Mouse (Mus musculus) spleen, postnatal 36 days (tissue): Measurements from ENCODE around the gene Hamp2.
A peak's percentile ranks its signal among the peaks of the same experiment; 100 is the strongest.
"Not testable (repeated sequence)": the region's sequence is repeated elsewhere in the genome, so short reads cannot be mapped to it uniquely, and the experiment has no call there.

Source experiments
- DNase-seq, 2 experiments: peaks; one replicate each; pipeline ENCODE4 v3.0.0; 2022; ENCODE audit warnings: low spot score in 2 of 2, mixed read lengths in 1 of 2

The Hamp2 gene

DNA sequence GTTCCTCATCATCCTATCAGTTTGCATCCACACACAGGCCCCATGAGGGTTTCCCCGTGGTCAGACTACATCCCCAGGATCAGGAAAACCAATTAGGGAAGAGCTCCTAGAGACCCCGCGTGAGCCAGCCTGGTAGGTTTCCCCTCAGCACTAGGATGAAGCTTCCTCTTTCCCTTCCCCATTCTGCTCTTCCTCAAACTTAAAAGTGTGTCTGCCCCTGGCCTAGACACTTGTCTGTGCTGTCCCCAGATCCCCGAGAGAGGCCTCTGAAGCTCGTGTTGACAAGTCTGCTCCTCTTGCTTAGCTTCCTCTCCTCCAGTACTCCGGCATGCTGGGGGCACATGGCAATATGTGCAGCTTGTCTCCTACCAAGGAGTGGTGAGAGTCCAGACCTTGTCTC is 29.0 kb upstream of the Hamp2 start:
- peak; percentile 51 to 62 for DNase-seq

DNA sequence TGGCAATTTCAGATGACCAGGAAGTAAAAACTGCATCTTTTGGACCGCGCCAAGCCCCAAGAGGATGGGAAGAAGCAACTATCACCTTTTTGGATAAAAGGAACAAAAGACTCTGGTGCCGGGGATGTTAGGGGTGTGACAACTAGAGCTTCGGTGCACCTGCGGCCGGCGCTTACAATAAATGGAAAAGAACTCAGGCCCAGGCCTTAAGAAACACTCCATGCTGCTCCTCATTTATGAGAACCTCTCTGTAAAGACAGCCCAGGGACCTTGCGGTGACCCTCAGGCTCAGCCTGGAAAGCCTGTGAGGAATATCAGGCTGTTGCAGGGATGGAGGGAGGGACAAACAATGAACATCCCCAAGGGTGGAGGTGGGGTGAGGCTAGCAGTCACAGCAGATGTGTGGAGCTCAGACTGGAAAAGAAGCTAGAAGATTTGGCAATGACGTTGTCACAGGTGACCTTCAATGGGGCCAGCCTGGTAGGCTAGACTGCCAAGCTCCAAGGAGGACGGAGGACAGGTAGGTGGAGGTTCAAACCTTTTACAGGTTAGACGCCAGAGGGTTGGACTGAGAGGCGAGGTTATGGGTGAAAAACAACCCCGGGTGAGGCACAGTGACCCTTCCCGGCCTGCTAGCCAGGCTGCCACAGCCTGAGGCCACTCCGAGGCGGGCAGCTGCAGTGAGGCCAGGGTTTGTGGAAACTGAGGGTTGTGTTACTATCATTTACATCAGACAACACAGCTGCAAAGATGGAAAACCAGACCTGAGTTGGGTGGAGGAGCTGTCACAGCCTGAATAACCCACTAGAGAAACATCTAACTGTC is 28.2 kb upstream of the Hamp2 start:
- no peak for DNase-seq

DNA sequence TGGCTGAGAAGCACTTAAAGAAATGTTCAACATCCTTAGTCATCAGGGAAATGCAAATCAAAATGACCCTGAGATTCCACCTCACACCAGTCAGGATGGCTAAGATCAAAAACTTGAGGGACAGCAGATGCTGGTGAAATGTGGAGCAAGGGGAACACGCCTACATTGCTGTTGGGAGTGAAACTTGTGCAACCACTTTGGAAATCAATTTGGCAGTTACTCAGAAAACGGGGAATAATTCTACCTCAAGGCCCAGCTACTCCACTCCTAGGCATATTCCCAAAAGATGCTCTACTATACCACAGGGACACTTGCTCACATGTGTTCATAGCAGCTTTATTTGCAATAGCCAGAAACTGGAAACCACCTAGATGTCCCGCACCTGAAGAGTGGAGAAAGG is 25.4 kb upstream of the Hamp2 start:
- DNase-seq, result not testable (repeated sequence)

DNA sequence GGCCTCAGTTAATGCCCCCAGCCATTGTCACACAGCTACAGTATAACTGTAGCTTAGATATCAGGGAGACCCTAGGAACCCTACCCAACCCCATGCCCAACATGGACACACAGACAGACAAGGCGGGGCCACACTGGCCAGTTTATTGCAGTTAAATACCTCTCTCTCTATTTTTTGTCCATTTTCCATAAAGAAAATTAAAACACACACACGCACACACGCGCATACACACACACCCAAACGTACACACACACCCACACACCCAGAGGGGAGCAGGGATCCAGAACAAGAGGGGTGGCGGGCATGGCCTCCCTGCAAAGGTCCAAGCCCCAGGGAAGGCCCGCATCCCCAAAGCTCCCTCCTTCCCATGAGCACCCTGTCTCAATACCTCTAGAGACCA is 21.4 kb upstream of the Hamp2 start:
- no peak for DNase-seq

DNA sequence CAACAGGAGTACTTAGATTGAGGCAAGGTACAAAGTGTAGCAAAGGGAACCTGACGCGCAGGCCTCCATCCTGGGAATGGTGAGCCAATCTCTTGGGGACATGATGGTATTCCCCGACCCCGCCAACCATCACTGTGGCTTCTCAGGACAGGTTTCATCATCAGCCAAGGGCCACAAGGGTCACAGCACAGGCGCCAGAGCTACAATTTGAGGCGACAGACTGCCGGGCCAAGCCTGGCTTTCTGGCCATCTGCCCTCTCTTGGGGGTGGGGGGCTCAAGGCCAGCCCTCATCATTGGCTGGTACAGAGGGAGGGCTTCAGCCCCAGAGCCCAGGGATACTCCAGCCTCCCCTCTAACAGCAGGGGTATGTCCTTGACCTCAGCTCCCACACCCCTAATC is 21.0 kb upstream of the Hamp2 start:
- not testable (repeated sequence) for DNase-seq

DNA sequence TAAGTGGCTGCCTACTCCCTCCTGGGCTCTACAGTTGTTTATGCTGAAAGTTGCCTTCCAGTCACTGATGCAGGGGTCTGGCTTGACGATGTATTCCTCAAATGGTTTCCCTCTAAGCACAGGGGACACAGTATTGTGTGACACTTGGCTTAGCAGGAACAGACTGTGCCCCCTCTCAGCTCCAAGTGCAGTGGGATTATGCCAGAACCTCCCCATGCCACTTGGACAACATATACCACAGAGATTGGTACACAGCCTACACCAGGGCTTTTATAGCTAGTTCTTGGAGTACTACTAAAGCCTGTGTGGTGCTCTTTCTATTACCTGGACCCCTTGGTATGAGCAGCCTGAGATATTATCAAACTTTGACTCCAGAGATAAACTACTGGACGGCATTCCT is 20.2 kb upstream of the Hamp2 start:
- not testable (repeated sequence) for DNase-seq

DNA sequence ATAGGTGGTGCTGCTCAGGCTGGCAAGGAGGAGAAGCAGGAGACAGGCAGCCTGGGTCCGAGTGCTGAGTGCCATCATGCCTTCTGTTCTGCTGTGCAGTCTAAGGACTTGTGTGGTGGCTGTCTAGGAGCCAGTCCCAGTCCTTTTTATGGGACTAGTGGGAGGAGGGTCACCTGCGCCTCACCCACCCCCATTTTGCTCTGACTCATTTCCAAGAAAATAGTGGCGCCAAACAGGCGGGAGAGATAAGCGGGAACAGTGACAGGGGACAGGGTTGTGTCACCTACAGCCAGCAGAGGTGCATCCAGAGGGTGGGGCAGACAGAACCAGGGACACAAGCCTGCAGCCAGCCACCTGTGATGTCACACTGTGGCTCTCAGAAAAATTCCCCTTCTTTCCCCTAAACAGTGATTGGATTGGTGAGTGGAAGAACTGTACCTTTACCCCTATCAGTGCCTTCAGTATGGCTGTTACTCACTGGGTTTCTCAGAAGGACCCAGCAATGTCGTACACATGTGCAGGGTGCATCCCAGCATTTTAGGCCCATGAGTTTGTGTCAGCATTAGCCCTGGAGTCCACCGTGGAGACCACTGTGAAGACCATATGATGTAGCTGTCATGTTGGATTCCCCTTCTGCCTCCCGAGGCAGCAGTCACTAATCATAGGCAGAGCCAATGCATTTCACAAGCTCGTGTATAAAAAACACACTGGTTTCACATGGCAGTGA is 19.6 kb upstream of the Hamp2 start, which contains the start of gene Hamp:
TSS of gene Hamp (minus strand) at position 124 of the 727 bp plus-strand sequence.
- no peak for DNase-seq

DNA sequence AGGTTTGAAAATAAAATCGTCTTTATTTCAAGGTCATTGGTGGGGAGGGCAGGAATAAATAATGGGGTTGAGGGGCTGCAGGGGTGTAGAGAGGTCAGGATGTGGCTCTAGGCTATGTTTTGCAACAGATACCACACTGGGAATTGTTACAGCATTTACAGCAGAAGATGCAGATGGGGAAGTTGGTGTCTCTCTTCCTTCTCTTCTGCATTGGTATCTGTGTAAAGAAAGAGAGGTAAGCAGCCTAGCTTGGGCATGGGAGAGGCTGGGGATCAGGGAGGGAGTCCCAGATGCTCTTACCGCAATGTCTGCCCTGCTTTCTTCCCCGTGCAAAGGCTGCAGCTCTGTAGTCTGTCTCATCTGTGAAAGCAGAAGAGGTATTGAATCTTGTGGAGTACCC is 17.9 kb upstream of the Hamp2 start:
- DNase-seq, result not testable (repeated sequence)

DNA sequence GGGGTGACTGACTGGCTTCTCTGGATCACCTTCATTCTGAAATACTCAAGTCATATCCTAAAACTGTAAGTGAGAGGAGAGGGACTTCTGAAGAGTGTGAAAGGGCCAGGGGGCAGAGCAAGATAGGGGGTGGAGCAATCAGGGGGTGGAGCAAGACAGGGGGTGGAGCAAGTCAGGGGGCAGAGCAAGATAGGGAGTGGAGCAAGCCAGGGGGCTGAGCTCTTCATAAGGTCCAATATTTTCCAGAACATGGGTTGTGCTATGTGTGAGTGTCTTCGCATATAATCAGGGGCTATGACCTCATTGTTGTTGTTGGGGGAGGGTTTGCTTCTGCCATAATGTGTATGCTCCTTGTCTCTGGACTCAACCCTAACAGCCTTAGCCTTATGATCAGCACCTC is 15.6 kb upstream of the Hamp2 start:
- not testable (repeated sequence) for DNase-seq

DNA sequence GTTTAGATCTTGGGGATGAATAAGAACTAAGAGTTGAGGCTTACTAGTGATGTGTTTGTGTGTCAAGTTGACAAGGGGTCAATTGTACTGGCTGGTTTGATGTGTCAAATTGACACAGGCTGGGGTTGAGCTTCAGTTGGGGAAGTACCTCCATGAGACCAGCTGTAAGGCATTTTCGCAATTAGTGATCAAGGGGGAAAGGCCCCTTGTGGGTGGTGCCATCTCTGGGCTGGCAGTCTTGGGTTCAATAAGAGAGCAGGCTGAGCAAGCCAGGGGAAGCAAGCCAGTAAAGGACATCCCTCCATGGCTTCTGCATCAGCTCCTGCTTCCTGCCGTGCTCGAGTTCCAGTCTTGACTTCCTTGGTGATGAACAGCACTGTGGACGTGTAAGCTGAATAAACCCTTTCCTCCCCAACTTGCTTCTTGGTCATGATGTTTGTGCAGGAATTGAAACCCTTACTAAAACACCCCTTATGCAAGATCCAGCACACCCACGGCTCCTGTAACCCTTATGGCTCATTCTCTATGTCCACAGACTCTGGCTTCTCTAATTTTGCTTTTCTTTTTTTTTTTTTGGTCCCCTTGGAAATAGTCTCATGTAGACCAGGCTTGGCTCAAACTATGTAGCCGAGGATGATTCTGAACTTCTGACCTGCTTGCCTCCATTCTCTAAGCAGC is 11.1 kb upstream of the Hamp2 start:
- not testable (repeated sequence) for DNase-seq

DNA sequence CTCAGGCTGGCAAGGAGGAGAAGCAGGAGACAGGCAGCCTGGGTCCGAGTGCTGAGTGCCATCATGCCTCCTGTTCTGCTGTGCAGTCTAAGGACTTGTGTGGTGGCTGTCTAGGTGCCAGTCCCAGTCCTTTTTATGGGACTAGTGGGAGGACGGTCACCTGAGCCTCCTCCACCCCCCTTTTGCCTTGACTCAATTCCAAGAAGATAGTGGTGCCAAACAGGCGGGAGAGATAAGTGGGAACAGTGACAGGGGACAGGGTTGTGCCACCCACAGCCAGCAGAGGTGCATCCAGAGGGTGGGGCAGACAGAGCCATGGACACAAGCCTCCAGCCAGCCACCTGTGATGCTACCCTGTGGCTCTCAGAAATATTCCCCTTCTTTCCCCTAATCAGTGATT is 410 bp downstream of the Hamp2 start:
- no peak for DNase-seq

DNA sequence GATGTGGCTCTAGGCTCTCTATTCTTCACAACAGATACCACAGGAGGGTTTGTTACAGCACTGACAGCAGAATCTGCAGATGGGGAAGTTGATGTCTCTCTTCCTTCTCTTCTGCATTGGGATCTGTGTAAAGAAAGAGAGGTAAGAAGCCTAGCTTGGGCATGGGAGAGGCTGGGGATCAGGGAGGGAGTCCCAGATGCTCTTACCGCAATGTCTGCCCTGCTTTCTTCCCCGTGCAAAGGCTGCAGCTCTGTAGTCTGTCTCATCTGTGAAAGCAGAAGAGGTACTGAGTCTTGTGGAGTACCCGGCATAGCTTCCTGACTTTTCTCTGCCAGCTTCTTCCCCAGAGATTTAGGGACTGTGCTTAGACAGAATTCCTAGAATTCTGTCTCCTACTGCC is 2.0 kb downstream of the Hamp2 start:
- not testable (repeated sequence) for DNase-seq

DNA sequence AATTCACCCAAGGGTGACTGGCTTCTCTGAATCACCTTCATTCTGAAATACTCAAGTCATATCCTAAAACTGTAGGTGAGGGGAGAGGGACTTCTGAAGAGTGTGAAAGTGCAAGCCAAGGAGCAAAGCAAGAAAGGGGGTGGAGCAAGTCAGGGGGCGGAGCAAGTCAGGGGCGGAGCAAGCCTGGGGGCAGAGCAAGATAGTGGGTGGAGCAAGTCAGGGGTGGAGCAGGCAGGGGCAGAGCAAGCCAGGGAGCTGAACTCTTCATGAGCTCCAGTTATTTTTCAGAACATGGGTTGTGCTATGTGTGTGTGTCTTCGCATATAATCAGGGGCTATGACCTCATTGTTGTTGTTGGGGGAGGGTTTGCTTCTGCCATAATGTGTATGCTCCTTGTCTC is 4.3 kb downstream of the Hamp2 start:
- DNase-seq, result no peak

DNA sequence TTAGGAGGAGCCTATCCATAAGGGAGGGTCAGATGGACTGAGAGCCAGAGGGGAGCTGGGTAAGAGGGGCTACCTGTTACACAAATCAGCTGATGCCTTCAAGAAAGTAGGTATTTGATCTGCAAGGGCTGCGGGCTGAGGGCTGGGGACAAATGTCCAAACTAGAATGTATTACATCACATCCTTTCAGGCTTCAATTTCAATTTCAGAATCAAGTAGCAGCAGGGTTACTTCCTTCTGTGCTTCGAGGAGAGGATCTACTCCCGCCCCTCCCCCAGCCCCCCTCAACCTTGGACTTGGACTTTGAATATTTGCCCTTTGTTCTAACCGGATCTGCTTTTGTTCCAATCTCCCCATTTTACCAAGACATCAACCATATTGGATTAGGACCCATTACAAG is 7.3 kb downstream of the Hamp2 start:
- no peak for DNase-seq

DNA sequence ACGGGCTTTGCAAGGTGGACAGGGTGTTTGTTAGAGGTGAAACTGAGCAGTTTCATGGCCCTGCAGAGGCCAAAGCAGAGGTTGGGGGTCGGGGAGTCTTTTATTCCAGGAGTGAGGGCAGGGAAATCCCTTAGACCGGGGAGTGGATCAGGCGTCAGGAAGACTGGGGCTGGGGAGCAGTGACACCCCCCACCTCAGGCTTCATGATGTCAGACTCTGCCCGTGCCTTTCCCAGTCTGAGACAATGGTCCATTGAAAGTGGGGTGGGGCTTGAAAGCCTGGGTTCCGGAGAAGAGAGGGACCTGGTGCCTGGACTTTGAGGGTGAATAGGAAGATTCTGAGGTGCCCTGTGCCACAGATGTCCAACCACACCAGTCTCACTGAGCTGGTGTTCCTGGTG is 7.8 kb downstream of the Hamp2 start:
- DNase-seq, result no peak

DNA sequence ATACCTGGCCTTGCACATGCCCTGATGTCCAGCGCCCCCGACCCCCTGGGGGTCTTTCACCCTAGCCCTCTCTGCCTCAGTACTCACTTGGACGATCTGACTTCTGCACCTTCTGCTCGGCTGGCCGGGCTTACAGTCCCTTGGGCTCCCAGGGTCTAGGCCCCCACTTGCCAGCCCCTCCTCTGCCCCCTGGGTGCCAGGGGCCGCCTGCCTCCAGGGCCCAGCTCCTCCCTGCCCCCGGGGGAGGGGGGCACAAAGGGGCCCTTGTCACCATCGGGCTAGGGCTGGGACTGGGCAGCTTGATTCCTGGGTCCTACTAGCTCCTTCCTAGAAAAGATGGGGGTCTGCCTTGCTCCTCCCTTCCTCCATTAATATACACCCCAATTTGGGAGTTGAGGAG is 9.7 kb downstream of the Hamp2 start, which contains the start of gene Mag:
TSS of gene Mag (minus strand) at position 142 of the 400 bp plus-strand sequence.
- DNase-seq, result no peak

DNA sequence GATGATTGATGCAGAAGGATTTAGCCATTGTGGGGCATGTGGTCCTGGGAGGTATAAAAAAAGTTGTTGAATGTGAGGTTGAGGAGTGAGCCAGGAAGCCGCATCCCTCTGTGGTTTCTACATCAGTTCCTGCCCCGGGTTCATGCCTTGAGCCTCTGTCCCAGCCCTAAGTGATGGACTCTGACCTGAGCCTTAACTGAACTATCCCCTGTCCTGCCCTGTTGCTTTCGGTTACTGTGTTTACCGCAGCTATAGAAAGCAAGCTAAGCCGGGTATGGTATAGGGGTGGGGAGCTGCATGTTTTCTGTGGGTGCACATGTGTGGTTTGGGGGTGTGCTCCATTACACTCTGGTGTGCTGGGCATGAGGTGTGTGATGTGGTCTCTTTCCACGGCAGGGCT is 14.7 kb downstream of the Hamp2 start:
- DNase-seq, result no peak

DNA sequence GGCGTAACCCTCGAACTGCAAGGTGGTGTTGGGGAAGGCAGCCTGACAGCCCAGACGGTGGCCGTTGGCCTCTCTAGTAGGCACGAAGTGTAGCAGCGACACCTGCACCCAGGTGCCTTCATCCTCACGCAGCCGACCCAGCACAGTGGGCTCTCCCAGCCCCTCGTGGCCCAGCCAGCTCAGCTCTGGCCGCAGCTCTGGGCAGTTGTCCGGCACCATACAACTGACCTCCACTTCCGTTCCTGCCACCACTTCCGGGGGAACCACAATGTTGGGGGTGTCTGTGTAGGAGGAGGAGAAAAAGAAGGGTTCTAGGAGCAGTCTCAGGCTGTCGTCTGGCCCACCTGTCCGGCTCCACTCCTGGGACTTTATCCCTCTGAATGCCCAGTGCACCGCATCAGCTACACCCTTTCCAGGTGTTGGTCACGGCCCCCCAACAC is 15.5 kb downstream of the Hamp2 start:
- no peak for DNase-seq

DNA sequence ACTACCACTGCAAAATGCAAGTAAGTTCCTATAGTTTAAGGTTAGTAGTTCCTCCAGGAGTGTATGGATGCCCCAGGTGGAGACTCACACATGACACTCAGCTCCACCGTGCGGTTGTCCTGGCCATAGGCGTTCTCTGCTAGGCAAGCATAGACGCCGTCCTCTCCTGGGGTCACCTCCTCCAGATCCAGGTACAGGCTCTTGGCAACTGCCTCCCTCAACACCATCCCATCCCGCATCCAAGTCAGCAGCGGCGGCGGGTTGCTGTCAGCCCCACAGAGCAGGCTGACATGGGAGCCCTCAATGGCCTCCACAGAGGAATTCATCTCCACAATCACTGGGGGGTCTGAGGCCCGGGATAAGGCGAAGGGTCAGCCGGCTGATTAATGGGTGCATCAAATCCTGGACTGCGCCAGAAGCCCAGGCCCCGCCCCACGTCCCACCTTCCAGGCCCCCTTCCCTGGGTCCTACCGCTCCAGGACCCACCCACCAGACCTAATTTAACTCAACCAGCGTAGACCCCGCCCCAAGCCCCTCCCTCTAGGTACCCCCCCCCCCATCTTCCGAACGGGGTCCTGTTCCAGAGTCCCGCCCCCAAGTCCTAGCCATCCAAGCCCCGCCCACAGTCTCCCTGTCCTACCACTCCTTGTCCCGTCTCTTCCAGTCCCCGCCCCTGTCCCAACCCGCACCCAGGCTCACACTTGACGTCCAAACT is 16.0 kb downstream of the Hamp2 start:
- no peak for DNase-seq

DNA sequence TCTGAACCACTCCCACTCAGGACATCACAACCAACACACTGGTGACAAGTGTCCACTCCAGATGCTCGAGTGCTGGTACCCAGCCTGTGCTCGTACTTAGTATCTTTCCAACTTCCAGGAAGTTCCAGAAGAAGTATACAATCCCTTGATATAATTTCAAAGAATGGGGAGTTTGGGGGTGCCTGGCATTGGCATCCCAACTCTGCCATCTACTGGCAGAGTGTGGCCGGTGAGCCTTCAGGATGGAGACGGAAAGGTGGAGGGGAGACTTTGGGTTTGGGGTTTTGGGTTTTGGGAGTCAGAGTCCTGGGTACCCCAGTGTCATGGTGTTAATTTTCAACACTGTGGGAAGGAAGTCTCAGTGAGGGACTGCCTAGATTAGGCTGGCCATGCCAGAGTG is 20.4 kb downstream of the Hamp2 start:
- peak; percentile 48 to 57 for DNase-seq

DNA sequence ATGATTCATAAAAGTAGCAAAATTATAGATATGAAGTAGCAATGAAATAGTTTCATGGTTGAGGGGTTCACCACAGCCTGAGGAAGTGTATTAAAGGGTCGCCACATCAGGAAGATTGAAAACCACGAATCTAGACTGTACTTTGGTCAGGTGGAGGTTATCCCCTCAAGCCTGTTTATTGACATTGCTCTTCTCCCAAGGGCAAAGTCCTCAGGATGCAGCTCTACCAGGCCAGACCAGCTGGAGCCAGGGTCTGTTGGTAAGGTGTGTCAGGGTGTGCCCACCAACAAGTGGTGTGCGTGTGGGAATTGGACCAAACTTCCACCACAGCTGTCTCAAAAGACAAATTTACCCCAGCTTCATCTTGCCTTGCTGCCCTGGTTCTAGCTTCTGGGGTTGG is 29.3 kb downstream of the Hamp2 start:
- no peak for DNase-seq

DNA sequence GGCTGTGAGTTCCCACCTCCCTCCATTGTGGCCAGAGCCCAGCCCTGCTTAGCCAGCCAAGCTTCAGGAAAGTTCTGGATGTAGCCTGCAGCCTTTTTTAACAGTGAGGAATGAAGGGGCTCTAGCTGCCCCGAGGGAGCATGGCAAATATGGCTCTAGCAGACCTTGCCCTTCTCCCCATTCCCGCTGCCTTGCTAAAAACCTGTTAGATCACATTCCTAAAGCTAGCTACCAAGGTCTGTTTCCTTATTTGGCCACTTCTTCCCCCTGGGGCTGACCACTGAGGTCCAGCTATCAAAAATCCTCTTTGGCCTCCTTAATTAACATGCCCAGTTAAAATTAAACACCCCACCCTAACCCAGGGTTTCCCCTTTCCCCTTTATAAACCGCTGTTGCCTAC is 32.0 kb downstream of the Hamp2 start:
- DNase-seq, result no peak
